Comparison of ENCODE assay signal across 21 mouse cellular contexts in genomic region chr3:58167121-58167520, GRCm38 (mm10).
A peak's percentile ranks its signal among the peaks of the same experiment; 100 is the strongest.
DNase-seq lines count a peak whose midpoint lies in the region; ATAC-seq and TF ChIP-seq lines count a peak whose summit lies in the region.
"Had no signal": no experiment of that assay in that cellular context is flagged by ENCODE, and none has a peak within 500 bp of the region (broad histone marks: within the 10 kb centered on the region; RNA-seq: fewer than 3 reads in every experiment).

No protein-coding gene starts in this region.

- TF ChIP-seq EP300 in heart, postnatal 0 days (IDR thresholded peaks at IDR 0.05; ENCODE audit: low read depth): no peak

- peak overlapping the region; percentile 88 for H3K27ac ChIP-seq in heart, embryonic 11.5 days (ENCODE audit: low read depth, low read length)
- peak overlapping the region; percentile 82 to 89 for H3K27ac ChIP-seq in heart, embryonic 14.5 days (replicated peaks in 1 of 2; ENCODE audit: control insufficient read depth in 1 of 2, insufficient read depth in 1 of 2, low read depth in 2 of 2, low read length in 2 of 2)
- peak overlapping the region; percentile 74 for H3K27ac ChIP-seq in heart, postnatal 0 days (ENCODE audit: low read depth)
- H3K27ac ChIP-seq: embryonic facial prominence, embryonic 12.5 days; embryonic facial prominence, embryonic 15.5 days; gastrocnemius, adult 2 months; hindbrain, embryonic 12.5 days; hindbrain, embryonic 15.5 days had no signal

- no peaks in the 10 kb centered on the region for H3K36me3 ChIP-seq in heart, embryonic 11.5 days (ENCODE audit: control insufficient read depth, insufficient read depth, low read length)
- H3K36me3 ChIP-seq in heart, embryonic 14.5 days (ENCODE audit: control insufficient read depth, insufficient read depth, low read length): no peaks in the 10 kb centered on the region
- H3K36me3 ChIP-seq in heart, postnatal 0 days (replicated peaks; ENCODE audit: control insufficient read depth, insufficient read depth, low read length): no peaks in the 10 kb centered on the region
- H3K36me3 ChIP-seq: embryonic facial prominence, embryonic 12.5 days; embryonic facial prominence, embryonic 15.5 days; hindbrain, embryonic 12.5 days; hindbrain, embryonic 15.5 days had no signal

- H3K4me1 ChIP-seq in heart, embryonic 11.5 days (ENCODE audit: control insufficient read depth, insufficient read depth, low read length): peaks cover 15% of the 10 kb centered on the region
- peaks cover 27 to 47% of the 10 kb centered on the region in 2 experiments for H3K4me1 ChIP-seq in heart, embryonic 14.5 days (ENCODE audit: control insufficient read depth in 2 of 2, insufficient read depth in 2 of 2, low read length in 2 of 2)
- H3K4me1 ChIP-seq in heart, postnatal 0 days (ENCODE audit: control insufficient read depth, insufficient read depth): peaks cover 25% of the 10 kb centered on the region
- H3K4me1 ChIP-seq: hindbrain, embryonic 15.5 days had no signal

- WGBS in heart, embryonic 11.5 days (ENCODE audit: insufficient replicate concordance): 30% methylated on average over 3 of the region's 3 CpGs
- 16% methylated on average over 3 of the region's 3 CpGs for WGBS in heart, embryonic 14.5 days
- 32% methylated on average over 3 of the region's 3 CpGs for WGBS in heart, postnatal 0 days

- H3K27me3 ChIP-seq in heart, embryonic 11.5 days (ENCODE audit: control insufficient read depth, insufficient read depth, low read length): no peaks in the 10 kb centered on the region
- no peaks in the 10 kb centered on the region for H3K27me3 ChIP-seq in heart, embryonic 14.5 days (ENCODE audit: control insufficient read depth, insufficient read depth, low read length)
- no peaks in the 10 kb centered on the region for H3K27me3 ChIP-seq in heart, postnatal 0 days (ENCODE audit: control insufficient read depth, insufficient read depth, low read length)
- H3K27me3 ChIP-seq: embryonic facial prominence, embryonic 12.5 days; embryonic facial prominence, embryonic 15.5 days; hindbrain, embryonic 12.5 days; hindbrain, embryonic 15.5 days had no signal

- no peak for ATAC-seq in heart, embryonic 11.5 days (replicated peaks; ENCODE audit: insufficient number of reproducible peaks, low FRiP score, low TSS enrichment)
- no peak for ATAC-seq in heart, embryonic 14.5 days (ENCODE audit: insufficient number of reproducible peaks, insufficient read depth, low FRiP score, low read depth)
- no peak for ATAC-seq in heart, postnatal 0 days (ENCODE audit: insufficient read depth, low read depth)
- ATAC-seq: CD4-positive, CD25-positive, alpha-beta regulatory T cell, adult 4 months; forebrain, embryonic 14.5 days; forebrain, postnatal 0 days had no signal

- H3K4me2 ChIP-seq in heart, embryonic 11.5 days: no peak overlapping the region
- H3K4me2 ChIP-seq in heart, embryonic 14.5 days (ENCODE audit: low read length): no peak overlapping the region
- H3K4me2 ChIP-seq in heart, postnatal 0 days (ENCODE audit: low read depth, low read length): no peak overlapping the region
- H3K4me2 ChIP-seq: embryonic facial prominence, embryonic 12.5 days; embryonic facial prominence, embryonic 15.5 days; hindbrain, embryonic 12.5 days; hindbrain, embryonic 15.5 days had no signal

- TF ChIP-seq CTCF in heart, postnatal 0 days (IDR thresholded peaks at IDR 0.05; ENCODE audit: low read depth): no peak

- H3K9me3 ChIP-seq in heart, embryonic 11.5 days (replicated peaks; ENCODE audit: control insufficient read depth, low read length): no peaks in the 10 kb centered on the region
- H3K9me3 ChIP-seq in heart, embryonic 14.5 days (ENCODE audit: control insufficient read depth, low read length): no peaks in the 10 kb centered on the region
- no peaks in the 10 kb centered on the region for H3K9me3 ChIP-seq in heart, postnatal 0 days (replicated peaks; ENCODE audit: control insufficient read depth, low read length)
- H3K9me3 ChIP-seq: embryonic facial prominence, embryonic 12.5 days; embryonic facial prominence, embryonic 15.5 days; hindbrain, embryonic 12.5 days; hindbrain, embryonic 15.5 days had no signal

- H3K9ac ChIP-seq in heart, embryonic 11.5 days (ENCODE audit: low read depth, low read length): no peak overlapping the region
- H3K9ac ChIP-seq in heart, embryonic 14.5 days (ENCODE audit: low read length): no peak overlapping the region
- H3K9ac ChIP-seq in heart, postnatal 0 days (replicated peaks; ENCODE audit: low read depth, low read length): no peak overlapping the region
- H3K9ac ChIP-seq: embryonic facial prominence, embryonic 12.5 days; embryonic facial prominence, embryonic 15.5 days; forebrain, postnatal 0 days; hindbrain, embryonic 12.5 days; hindbrain, embryonic 15.5 days had no signal

- intact Hi-C loops in heart, postnatal 25 days (cut with DNase I): loop anchor here (10.0 kb wide), 1 partner anchor 138 kb away; no protein-coding TSS in a partner anchor
- intact Hi-C loops in heart, postnatal 10 days (cut with DNase I): loop anchor here (10.0 kb wide), 2 partner anchors 138 to 618 kb away; no protein-coding TSS in a partner anchor

- H3K4me3 ChIP-seq in heart, embryonic 11.5 days (ENCODE audit: low read depth, low read length): no peak overlapping the region
- no peak overlapping the region for H3K4me3 ChIP-seq in heart, embryonic 14.5 days (ENCODE audit: control insufficient read depth in 1 of 2, insufficient read depth in 1 of 2, low read depth in 1 of 2, low read length in 2 of 2)
- no peak overlapping the region for H3K4me3 ChIP-seq in heart, postnatal 0 days (ENCODE audit: low read depth, low read length)
- H3K4me3 ChIP-seq: embryonic facial prominence, embryonic 12.5 days; embryonic facial prominence, embryonic 15.5 days; gastrocnemius, adult 2 months; hindbrain, embryonic 12.5 days; hindbrain, embryonic 15.5 days had no signal

- no peak for DNase-seq in heart, postnatal 4 days
- no peak for DNase-seq in heart, postnatal 25 days (ENCODE audit: low spot score)
- no peak for DNase-seq in heart, postnatal 0 days (ENCODE audit: low spot score)
- DNase-seq in heart, postnatal 10 days: no peak
- DNase-seq: cerebellum, adult 11 months; cerebellum, adult 2 months; cerebellum, adult 9-11 months; cerebellum, postnatal 25 days; forebrain, postnatal 0 days; gastrocnemius, adult 2 months; gastrocnemius, postnatal 14 days; kidney, adult 18-20 months; kidney, adult 9 months had no signal
